Mouse (Mus musculus) cortical plate, adult 2 months (tissue): ENCODE results near the gene Rassf3.

Source experiments
- CTCF ChIP-seq: fragments of 200-500 bp; IDR thresholded peaks from 2 replicates; pipeline ENCODE4 v1.5.1; 2011; ENCODE audit warnings: mild to moderate bottlenecking, control low read depth, low read length; ENCODE audit not compliant: insufficient read depth; ENCODE audit errors: extremely low read depth
- POLR2A ChIP-seq: fragments of 200-500 bp; IDR thresholded peaks from 2 replicates; pipeline ENCODE4 v1.6.1; 2011; ENCODE audit warnings: mild to moderate bottlenecking, low read length, control low read depth; ENCODE audit not compliant: insufficient read depth; ENCODE audit errors: extremely low read depth

- TF ChIP-seq CTCF (no peak), POLR2A (no peak)
These were observed 18.8 kb downstream of the Rassf3 start for GRCm38 (mm10) chr10:121457381-121457780.
